Mouse (Mus musculus) heart, embryonic 12.5 days (tissue): ENCODE data around the gene Gm20521. TPM values are rescaled to one million over a fixed set of nuclear protein-coding genes. Genes with fewer than 3 reads are reported as not detected.
A peak's percentile ranks its signal among the peaks of the same experiment; 100 is the strongest.

Source experiments
- ATAC-seq: fragments of 200-750 bp; cut with Nextera tagmentation; 2 replicates; pipeline ENCODE4 v1.8.0; 2017; ENCODE audit warnings: moderate TSS enrichment, moderate library complexity; ENCODE audit not compliant: insufficient number of reproducible peaks, low FRiP score
- H3K27ac ChIP-seq: fragments of 300-500 bp; sonication (generic); 2 replicates; pipeline ENCODE4 v1.5.1; 2016; ENCODE audit warnings: mild to moderate bottlenecking, moderate library complexity; ENCODE audit not compliant: poor library complexity, severe bottlenecking
- H3K27me3 ChIP-seq: fragments of 300-500 bp; sonication (generic); replicated peaks from 2 replicates; pipeline ENCODE4 v1.6.1; 2016; ENCODE audit warnings: mild to moderate bottlenecking, moderate library complexity
- H3K36me3 ChIP-seq: fragments of 300-500 bp; sonication (generic); 2 replicates; pipeline ENCODE4 v1.6.1; 2016; ENCODE audit warnings: mild to moderate bottlenecking, moderate library complexity
- H3K4me1 ChIP-seq: fragments of 300-500 bp; sonication (generic); replicated peaks from 2 replicates; pipeline ENCODE4 v1.6.1; 2016; ENCODE audit warnings: mild to moderate bottlenecking
- H3K4me2 ChIP-seq: fragments of 300-500 bp; sonication (generic); 2 replicates; pipeline ENCODE4 v1.6.1; 2016; ENCODE audit warnings: mild to moderate bottlenecking, moderate library complexity
- H3K4me3 ChIP-seq: fragments of 300-500 bp; sonication (generic); 2 replicates; pipeline ENCODE4 v1.5.1; 2016; ENCODE audit warnings: mild to moderate bottlenecking
- H3K9ac ChIP-seq: fragments of 300-500 bp; sonication (generic); 2 replicates; pipeline ENCODE4 v1.6.1; 2016; ENCODE audit warnings: mild to moderate bottlenecking, moderate library complexity
- H3K9me3 ChIP-seq: fragments of 300-500 bp; sonication (generic); replicated peaks from 2 replicates; pipeline ENCODE4 v1.6.1; 2016; ENCODE audit warnings: mild to moderate bottlenecking, moderate library complexity
- WGBS: fragments of 180-500 bp; shearing (Covaris S2); methylation state at CpG from one replicate; pipeline ENCODE4 v1.1.7; 2016; 5-methylcytosine and 5-hydroxymethylcytosine counted together
- polyA plus RNA-seq: library from polyadenylated mRNA; unstranded; fragments of >200 nt; fragmentation: Nextera tagmentation; extraction: Ambion mirVana; gene quantifications from 2 replicates; pipeline ENCODE4 v1.2.1, GENCODE M21; 2016

The Gm20521 gene
- polyA plus RNA-seq, 1 experiment from 2014 or later, result not detected

DNA sequence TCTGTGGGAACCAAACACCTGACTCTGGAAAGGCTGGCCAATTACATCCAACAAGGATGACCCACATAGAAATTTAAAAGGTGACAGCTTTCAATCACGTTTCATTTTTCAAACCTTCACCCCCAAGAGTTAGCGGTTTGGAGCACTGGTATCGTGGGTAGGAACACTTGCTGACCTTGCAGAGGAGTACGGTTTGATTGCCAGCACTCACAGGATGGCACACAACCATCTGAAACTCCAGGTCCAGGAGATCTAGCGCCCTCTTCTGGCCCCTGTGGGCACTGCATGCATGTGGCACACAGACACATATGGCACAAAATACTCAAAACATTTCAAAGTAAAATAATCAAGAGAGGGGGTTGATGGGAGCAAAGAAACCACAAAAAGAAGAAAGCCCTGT is 16.3 kb upstream of the Gm20521 start:
- no peak overlapping the region for H3K9ac ChIP-seq
- ATAC-seq, result no peak
- no peak overlapping the region for H3K4me3 ChIP-seq
- H3K27ac ChIP-seq, result no peak overlapping the region
- no peak overlapping the region for H3K4me2 ChIP-seq
- no peaks in the 10 kb centered on the region for H3K27me3 ChIP-seq
- H3K4me1 ChIP-seq, result peaks cover 3% of the 10 kb centered on the region
- 44% methylated on average over 5 of the region's 5 CpGs for WGBS
- H3K9me3 ChIP-seq, result no peaks in the 10 kb centered on the region
- H3K36me3 ChIP-seq, result no peaks in the 10 kb centered on the region

DNA sequence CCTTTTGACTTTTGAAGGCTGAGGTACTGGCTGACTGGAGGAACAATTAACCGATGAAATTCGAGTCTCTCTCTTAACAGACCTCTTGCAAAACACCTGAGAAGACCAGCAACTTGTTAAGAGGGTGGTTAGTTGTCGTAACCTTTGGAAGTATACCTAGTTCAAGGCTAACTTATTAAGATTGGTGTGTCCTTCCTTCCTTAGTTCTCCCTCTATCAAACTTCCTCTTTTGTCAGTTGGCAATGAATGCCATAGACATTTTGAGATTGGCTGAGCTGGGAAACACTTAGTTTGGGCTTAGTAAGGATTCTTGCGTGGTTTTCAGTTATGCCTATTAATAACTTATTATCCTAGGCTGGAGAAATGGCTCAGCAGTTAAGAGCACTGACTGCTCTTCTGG is 15.2 kb upstream of the Gm20521 start:
- H3K36me3 ChIP-seq, result no peaks in the 10 kb centered on the region
- no peaks in the 10 kb centered on the region for H3K27me3 ChIP-seq
- no peak overlapping the region for H3K9ac ChIP-seq
- no peak overlapping the region for H3K4me3 ChIP-seq
- WGBS, result 80% methylated on average over 4 of the region's 4 CpGs
- no peaks in the 10 kb centered on the region for H3K9me3 ChIP-seq
- ATAC-seq, result no peak
- H3K4me2 ChIP-seq, result no peak overlapping the region
- H3K4me1 ChIP-seq, result peaks cover 3% of the 10 kb centered on the region
- H3K27ac ChIP-seq, result no peak overlapping the region

- Histone ChIP-seq H3K9ac (no peak within 1 kb of the TSS), H3K4me2 (no peak within 1 kb of the TSS), H3K36me3 (no peaks in the 10 kb centered on the region), H3K9me3 (no peaks in the 10 kb centered on the region), H3K4me1 (peaks cover 5% of the 10 kb centered on the region), H3K27me3 (peaks cover 7% of the 10 kb centered on the region; the same call in 1 of the 2 replicates), H3K4me3 (no peak within 1 kb of the TSS), H3K27ac (no peak within 1 kb of the TSS)
- no peak for ATAC-seq
- 84% methylated on average over 5 of the region's 5 CpGs for WGBS
Measured at GRCm38 (mm10) chr14:54870861-54871260, 12.4 kb upstream of the Gm20521 start, which contains the start of gene Homez. TSS of gene Homez (minus strand) at chr14:54870961.

GRCm38 (mm10) chr14:54874165-54874564 is 9.1 kb upstream of the Gm20521 start:
- peaks cover 7% of the 10 kb centered on the region; the same call in 1 of the 2 replicates for H3K27me3 ChIP-seq
- no peak overlapping the region for H3K27ac ChIP-seq
- 83% methylated on average over 3 of the region's 3 CpGs for WGBS
- peaks cover 14% of the 10 kb centered on the region for H3K4me1 ChIP-seq
- H3K9me3 ChIP-seq, result no peaks in the 10 kb centered on the region
- H3K4me2 ChIP-seq, result no peak overlapping the region
- no peak overlapping the region for H3K9ac ChIP-seq
- H3K36me3 ChIP-seq, result no peaks in the 10 kb centered on the region
- H3K4me3 ChIP-seq, result no peak overlapping the region
- ATAC-seq, result no peak

- Histone ChIP-seq H3K36me3 (no peaks in the 10 kb centered on the region), H3K4me1 (peaks cover 14% of the 10 kb centered on the region), H3K4me2 (peak overlapping the region; percentile 98), H3K9me3 (no peaks in the 10 kb centered on the region), H3K9ac (peak overlapping the region; percentile 79), H3K4me3 (peak overlapping the region; percentile 76), H3K27me3 (peaks cover 7% of the 10 kb centered on the region; the same call in 1 of the 2 replicates), H3K27ac (peak overlapping the region; percentile 85)
- no peak for ATAC-seq
- 2% methylated on average over 36 of the region's 36 CpGs for WGBS
Measured at GRCm38 (mm10) chr14:54875844-54876538, 7.2 kb upstream of the Gm20521 start.

GRCm38 (mm10) chr14:54876539-54877047 is 6.6 kb upstream of the Gm20521 start:
- H3K4me1 ChIP-seq, result peaks cover 18% of the 10 kb centered on the region
- under 1% methylated on average over 67 of the region's 72 CpGs for WGBS

DNA sequence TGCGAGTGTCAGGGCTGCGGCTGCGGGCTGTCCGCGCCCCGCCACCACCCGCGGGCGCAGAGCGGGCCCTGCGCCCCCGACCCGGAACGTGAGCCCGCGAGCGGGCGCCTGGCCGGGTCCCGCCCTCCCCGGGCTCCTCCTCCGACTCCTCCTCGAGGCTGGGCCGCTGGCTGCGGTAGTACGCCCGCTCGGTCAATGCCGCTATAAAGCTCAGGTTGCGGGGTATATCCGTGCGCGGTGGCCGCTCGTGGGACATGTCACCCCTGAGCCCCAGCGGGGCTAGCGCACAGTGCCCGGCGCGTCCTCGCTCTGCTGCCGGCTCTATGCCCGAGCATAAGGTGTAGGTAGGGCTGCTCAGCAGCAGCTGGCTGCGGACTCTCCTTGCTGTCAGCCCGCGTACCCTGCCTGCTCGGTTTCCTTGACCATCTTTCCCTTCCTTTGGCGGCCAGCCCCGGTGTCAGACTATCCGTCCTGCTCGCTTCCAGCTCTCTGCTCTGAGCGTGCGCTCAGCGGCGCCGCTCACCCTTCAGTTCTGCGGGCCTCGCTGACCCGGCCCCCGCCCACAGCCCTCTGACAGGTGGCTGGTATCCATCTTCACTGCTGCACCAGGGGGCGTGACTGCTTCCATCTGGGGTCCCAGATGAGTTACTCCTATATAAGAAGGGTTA is 6.1 kb upstream of the Gm20521 start, which contains the start of gene Ppp1r3e:
TSS of gene Ppp1r3e (minus strand) at position 503 of the 668 bp plus-strand sequence.
- peak within 1 kb of the TSS; percentile 79 for H3K9ac ChIP-seq
- H3K9me3 ChIP-seq, result no peaks in the 10 kb centered on the region
- peaks cover 20% of the 10 kb centered on the region for H3K4me1 ChIP-seq
- H3K4me3 ChIP-seq, result peak within 1 kb of the TSS; percentile 76
- H3K27me3 ChIP-seq, result peaks cover 7% of the 10 kb centered on the region; the same call in 1 of the 2 replicates
- peak within 1 kb of the TSS; percentile 98 for H3K4me2 ChIP-seq
- H3K27ac ChIP-seq, result peak within 1 kb of the TSS; percentile 85
- under 1% methylated on average over 51 of the region's 61 CpGs for WGBS
- no peaks in the 10 kb centered on the region for H3K36me3 ChIP-seq
- peak; percentile 79 for ATAC-seq

More at GRCm38 (mm10) chr14:54876539-54877047, 6.6 kb upstream of the Gm20521 start:
- H3K4me3 ChIP-seq, result peak overlapping the region; percentile 76
- H3K4me2 ChIP-seq, result peak overlapping the region; percentile 98
- peak overlapping the region; percentile 79 for H3K9ac ChIP-seq
- ATAC-seq, result peak; percentile 90
- H3K27ac ChIP-seq, result peak overlapping the region; percentile 85
- H3K9me3 ChIP-seq, result no peaks in the 10 kb centered on the region
- no peaks in the 10 kb centered on the region for H3K36me3 ChIP-seq
- H3K27me3 ChIP-seq, result peaks cover 7% of the 10 kb centered on the region; the same call in 1 of the 2 replicates

- peak overlapping the region; percentile 80 for H3K4me2 ChIP-seq
- H3K9me3 ChIP-seq, result no peaks in the 10 kb centered on the region
- peak overlapping the region; percentile 88 for H3K9ac ChIP-seq
- peaks cover 26% of the 10 kb centered on the region; the same call in 1 of the 2 replicates for H3K36me3 ChIP-seq
- WGBS, result 28% methylated on average over 21 of the region's 21 CpGs
- H3K27me3 ChIP-seq, result no peaks in the 10 kb centered on the region
- peak; percentile 3; the same call in 1 of the 2 replicates for ATAC-seq
- H3K4me3 ChIP-seq, result peak overlapping the region; percentile 73
- peak overlapping the region; percentile 96 for H3K27ac ChIP-seq
- peaks cover 33% of the 10 kb centered on the region for H3K4me1 ChIP-seq
Measured at GRCm38 (mm10) chr14:54884022-54884712, 926 bp downstream of the Gm20521 start.

DNA sequence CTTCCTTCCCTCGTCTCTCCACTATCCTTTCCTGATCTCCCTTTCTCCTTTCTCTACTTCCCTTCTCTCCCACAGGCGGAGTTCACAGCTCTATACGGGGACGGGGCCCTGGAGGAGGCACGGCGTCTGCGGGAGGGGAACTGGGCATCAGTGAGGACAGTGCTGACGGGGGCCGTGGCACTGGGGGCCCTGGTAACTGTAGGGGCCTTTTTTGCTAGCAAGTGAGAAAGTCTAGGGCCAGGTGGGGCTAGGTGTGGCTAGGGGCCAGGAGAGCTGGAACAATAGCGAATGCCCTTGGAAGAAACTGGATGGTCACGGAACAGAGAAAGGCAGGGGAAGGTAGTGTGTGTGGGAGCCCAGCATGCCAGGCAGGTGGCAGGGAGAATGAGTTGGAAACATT is 2.1 kb downstream of the Gm20521 start:
- H3K4me3 ChIP-seq, result no peak overlapping the region
- 88% methylated on average over 11 of the region's 11 CpGs for WGBS
- no peaks in the 10 kb centered on the region for H3K27me3 ChIP-seq
- H3K27ac ChIP-seq, result no peak overlapping the region
- peaks cover 33% of the 10 kb centered on the region for H3K4me1 ChIP-seq
- peaks cover 26% of the 10 kb centered on the region; the same call in 1 of the 2 replicates for H3K36me3 ChIP-seq
- ATAC-seq, result no peak
- H3K9ac ChIP-seq, result no peak overlapping the region
- H3K4me2 ChIP-seq, result peak overlapping the region; percentile 9; the same call in 1 of the 2 replicates
- H3K9me3 ChIP-seq, result no peaks in the 10 kb centered on the region

DNA sequence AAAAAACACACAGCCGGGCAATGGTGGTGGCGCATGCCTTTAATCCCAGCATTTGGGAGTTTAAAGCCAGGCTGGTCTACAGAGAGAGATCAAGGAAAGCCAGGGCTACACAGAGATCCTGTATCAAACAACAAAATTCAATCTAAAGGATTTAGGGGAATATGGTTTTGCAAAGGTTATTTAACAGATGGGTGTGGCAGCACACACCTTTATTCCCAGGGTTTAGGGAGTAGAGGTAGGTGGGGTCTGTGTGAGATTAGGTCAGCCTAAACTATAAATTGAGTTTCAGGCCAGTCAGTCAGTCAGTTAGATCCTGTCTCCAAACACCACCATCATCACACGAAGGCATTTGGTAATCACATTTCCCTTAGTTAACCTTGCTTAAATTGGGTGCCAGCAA is 9.0 kb downstream of the Gm20521 start, which contains the start of gene Pabpn1:
TSS of gene Pabpn1 (plus strand) at position 301 of the 400 bp plus-strand sequence.
- H3K4me2 ChIP-seq, result peak within 1 kb of the TSS; percentile 63
- peak within 1 kb of the TSS; percentile 96 for H3K4me3 ChIP-seq
- no peak for ATAC-seq
- H3K36me3 ChIP-seq, result peaks cover 25% of the 10 kb centered on the region
- H3K4me1 ChIP-seq, result peaks cover 16% of the 10 kb centered on the region
- H3K27ac ChIP-seq, result peak within 1 kb of the TSS; percentile 79
- 89% methylated on average over 3 of the region's 3 CpGs for WGBS
- H3K27me3 ChIP-seq, result no peaks in the 10 kb centered on the region
- H3K9me3 ChIP-seq, result no peaks in the 10 kb centered on the region
- 0 out of 2 replicates have a peak within 1 kb of the TSS, but pooled peaks have one; percentile 55 for H3K9ac ChIP-seq
